Mouse (Mus musculus) splenic B cell, adult 2 months (primary cell): Measurements from ENCODE around the gene Gpn2.
A peak's percentile ranks its signal among the peaks of the same experiment; 100 is the strongest.

Experiments
- DNase-seq: peaks from one replicate; pipeline ENCODE4 v3.0.0-alpha.2; 2011; ENCODE audit warnings: low read depth, low spot score
- H3K27me3 ChIP-seq: 2 replicates; pipeline ENCODE4 v1.6.1; 2012; ENCODE audit warnings: mild to moderate bottlenecking, low read length, moderate library complexity, mixed read lengths; ENCODE audit not compliant: control insufficient read depth, poor library complexity, insufficient read depth, severe bottlenecking
- H3K36me3 ChIP-seq: 2 replicates; pipeline ENCODE4 v1.6.1; 2012; ENCODE audit warnings: mild to moderate bottlenecking, low read length, moderate library complexity, mixed read lengths; ENCODE audit not compliant: control insufficient read depth, poor library complexity, insufficient read depth, severe bottlenecking

Gpn2 gene

DNA sequence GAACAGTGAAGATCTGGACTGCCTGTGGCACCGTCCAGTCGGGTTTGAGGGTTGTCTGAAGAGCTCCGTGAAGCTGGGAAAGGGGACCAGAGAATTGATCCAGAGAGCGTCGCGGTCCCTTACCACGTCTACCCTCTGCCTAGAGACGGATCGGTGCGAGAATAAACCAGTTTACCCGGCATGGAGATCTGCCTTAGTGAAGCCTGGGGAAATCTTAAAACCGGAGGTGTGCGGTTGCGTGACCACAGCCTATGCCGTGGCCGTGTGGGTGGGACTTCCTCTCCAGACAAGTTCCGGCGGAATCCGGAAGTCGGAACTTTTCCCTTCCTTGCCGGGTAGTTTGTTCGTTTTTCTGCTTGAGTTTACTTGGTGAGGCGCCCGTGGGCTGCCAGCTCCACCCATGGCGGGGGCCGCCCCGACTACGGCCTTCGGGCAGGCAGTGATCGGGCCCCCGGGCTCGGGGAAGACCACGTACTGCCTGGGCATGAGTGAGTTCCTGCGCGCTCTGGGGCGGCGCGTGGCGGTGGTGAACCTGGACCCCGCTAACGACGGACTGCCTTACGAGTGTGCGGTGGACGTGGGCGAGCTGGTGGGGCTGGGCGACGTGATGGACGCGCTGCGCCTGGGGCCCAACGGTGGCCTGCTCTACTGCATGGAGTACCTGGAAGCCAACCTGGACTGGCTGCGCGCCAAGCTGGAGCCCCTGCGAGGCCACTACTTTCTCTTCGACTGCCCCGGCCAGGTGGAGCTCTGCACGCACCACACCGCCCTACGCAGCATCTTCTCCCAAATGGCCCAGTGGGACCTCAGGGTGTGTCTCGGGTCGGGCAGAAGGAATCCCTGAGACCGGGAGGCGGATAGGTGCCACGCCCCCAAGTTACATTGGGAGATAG is at the start of gene Gpn2:
TSS of gene Gpn2 (plus strand) at position 304 of the 893 bp plus-strand sequence.
- Histone ChIP-seq H3K36me3 (peaks cover 8% of the 10 kb centered on the region), H3K27me3 (no peaks in the 10 kb centered on the region)
- peak; percentile 90 for DNase-seq

DNA sequence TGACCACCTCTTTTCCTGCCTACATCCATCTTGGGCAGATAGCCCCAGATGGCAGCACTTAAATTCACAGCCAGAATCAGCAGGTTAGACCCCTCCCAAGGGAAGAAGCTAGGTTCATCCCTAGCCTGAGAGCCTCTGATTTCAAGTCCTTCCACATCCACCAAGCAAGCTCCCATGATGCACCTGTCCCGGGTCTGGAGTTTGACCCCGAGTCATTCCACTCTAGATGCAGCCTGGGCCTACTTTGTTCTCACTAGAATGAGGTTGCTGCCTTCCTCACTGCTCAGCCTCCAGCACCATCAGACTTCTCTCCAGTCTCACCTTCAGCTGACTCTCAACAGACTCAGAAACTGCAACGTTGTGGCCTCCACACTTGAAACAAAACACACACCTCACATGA is 48.1 kb upstream of the Gpn2 start:
- DNase-seq, result no peak
- H3K27me3 ChIP-seq, result no peaks in the 10 kb centered on the region
- H3K36me3 ChIP-seq, result peaks cover 6% of the 10 kb centered on the region; the same call in 1 of the 2 replicates

DNA sequence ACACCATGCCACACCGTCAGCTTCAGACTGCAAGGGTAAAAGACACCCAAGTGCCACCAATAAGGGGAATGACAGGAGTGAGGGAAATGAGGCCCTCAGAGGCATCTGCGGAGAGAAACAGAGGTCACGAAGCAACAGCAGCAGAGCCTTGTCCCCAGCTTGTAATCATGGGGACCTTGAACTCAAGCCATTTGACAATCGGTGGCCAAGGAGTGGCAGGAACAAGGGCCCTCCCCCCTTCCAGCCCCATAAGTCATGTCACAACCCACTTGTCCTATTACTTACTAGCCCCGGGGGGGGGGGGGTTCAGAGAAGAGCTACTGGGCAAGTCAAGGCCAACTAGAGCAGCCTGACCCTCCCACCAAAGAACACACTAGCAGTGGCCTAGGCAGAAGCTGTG is 47.5 kb upstream of the Gpn2 start:
- no peaks in the 10 kb centered on the region for H3K27me3 ChIP-seq
- peaks cover 7% of the 10 kb centered on the region; the same call in 1 of the 2 replicates for H3K36me3 ChIP-seq
- no peak for DNase-seq

DNA sequence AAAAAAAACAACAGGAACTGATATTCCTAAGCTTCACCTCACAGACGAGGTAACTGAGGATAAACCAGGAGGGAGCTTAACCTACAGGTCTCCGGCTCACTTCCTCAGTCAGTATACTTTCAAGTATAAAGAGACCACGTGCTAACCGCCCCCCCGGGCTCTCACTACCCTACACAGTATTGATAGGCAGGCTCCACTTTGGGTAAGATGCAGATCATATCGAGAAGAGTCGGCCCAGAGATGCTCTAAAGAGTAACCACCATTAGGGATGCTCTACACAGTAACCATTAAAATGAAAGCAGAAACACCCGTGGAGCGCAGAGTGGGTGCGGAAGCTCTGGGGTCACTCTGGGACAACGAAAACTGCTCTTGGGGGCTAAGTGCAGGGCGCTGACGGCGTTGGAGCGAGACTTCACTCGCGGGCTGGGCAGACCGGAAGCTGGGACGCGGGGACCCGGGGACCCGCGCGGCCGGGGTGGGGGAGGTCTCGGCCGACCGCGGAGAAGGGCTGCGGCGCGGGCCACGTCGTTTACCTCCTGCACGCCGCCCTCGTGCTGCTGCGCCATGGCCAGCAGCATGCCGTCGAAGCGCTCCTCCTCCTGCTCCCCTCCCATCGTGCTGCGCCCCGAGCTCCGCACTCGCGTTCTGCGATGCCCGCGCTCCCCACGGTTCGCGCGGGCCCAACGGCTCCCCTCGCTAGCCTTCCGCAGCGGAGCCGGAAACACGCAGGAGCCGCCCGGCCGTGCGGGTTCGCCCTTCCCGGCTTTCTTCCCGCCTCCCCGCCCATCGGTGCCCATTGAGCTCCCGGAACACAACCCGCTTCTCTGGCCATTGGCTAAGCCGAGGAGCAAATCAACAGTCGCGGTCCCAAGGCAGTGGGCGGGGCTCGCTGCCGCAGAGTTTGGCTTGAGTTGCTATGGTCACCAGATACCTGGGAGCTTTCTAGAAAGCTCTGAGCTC is 38.6 kb upstream of the Gpn2 start, which contains the start of gene Nudc:
TSS of gene Nudc (minus strand) at position 725 of the 960 bp plus-strand sequence.
- H3K36me3 ChIP-seq, result peaks cover 1% of the 10 kb centered on the region; the same call in 1 of the 2 replicates
- peak; percentile 96 for DNase-seq
- H3K27me3 ChIP-seq, result no peaks in the 10 kb centered on the region

DNA sequence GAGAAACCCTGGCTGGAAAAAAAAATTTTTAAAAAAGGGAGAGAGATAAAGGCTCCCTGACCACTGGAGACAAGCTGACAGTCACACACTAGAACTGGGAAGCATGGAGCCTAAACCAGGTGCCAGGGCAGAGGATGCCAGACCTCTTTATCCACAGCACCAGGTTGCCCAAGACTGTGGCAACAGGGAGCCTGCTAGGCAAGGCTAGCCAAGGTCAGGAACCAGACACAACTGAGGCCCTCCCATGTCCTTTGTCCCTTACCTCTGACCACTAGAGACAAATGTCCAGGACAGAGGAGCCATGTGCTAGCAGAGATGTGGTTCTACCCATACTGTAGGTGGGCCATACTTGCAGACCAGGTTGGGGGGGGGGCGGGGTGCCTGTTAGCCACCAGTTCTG is 32.1 kb upstream of the Gpn2 start:
- Histone ChIP-seq H3K27me3 (no peaks in the 10 kb centered on the region), H3K36me3 (no peaks in the 10 kb centered on the region)

DNA sequence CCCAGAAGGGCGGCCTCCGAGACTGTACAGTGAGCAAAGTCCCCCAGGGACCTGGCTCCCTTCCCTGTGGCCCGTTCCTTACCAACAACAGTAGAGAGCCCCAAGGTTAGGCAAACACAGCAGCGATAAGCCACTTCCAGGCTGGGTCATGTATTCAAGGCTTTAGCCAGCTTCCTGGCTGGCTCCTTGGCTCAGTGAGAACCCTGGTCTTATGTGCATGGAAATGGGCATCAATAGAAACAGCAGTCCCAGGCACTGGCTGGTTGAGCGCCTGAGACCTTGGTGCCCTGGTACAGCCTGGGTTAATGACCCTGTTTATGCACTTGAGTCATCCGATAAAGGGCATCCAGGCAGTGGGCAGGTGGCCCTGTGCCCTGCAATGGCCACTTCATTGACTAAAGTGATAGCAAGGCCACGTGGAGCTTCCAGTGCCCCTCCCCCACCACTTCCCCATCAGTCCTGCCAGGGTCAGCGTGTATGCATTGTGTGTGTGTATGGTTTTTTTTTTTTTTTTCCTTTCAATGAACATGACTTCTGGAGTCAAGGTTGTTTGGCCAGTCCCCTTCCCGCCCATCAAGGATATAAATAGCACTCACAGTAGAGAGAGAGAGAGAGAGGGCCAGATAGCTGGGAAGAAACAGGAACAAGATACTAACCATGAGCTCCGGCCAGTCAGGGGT is 31.3 kb upstream of the Gpn2 start, which contains the start of gene Nr0b2:
TSS of gene Nr0b2 (plus strand) at position 609 of the 680 bp plus-strand sequence.
- Histone ChIP-seq H3K36me3 (no peaks in the 10 kb centered on the region), H3K27me3 (no peaks in the 10 kb centered on the region)
- no peak for DNase-seq

More for the DNA sequence above, 32.1 kb upstream of the Gpn2 start:
- DNase-seq, result no peak

DNA sequence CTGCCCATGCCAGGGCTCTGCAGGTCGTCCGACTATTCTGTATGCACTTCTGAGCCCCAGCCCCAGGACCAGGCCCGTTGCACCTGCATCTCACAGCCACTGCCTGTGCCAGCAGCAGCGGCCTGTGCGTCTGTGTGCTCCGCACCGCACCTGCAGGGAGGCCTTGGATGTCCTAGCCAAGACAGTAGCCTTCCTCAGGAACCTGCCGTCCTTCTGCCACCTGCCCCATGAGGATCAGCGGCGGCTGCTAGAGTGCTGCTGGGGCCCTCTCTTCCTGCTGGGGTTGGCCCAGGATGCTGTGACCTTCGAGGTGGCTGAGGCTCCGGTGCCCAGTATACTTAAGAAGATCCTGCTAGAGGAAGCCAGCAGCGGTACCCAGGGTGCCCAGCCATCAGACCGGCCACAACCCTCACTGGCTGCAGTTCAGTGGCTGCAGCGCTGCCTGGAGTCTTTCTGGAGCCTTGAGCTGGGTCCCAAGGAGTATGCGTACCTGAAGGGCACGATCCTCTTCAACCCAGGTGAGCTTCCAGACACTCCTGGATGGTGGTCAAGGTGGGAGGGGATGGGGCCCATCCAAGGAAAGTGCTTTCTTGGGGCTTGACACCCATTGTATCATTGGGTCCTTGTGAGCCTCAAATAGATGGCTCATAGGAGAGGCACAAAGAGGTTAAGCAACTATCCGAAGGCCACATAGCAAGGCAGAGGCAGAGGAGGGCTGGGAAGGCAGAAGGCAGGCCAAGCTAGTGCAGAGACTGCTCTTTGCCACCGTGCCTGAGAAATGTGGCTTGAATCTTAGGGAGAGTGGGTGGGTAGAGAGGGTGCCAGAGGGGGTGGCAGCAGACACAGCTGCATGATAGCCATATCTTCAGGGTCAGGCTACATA is 30.5 kb upstream of the Gpn2 start:
- DNase-seq, result no peak
- H3K36me3 ChIP-seq, result no peaks in the 10 kb centered on the region
- no peaks in the 10 kb centered on the region for H3K27me3 ChIP-seq

DNA sequence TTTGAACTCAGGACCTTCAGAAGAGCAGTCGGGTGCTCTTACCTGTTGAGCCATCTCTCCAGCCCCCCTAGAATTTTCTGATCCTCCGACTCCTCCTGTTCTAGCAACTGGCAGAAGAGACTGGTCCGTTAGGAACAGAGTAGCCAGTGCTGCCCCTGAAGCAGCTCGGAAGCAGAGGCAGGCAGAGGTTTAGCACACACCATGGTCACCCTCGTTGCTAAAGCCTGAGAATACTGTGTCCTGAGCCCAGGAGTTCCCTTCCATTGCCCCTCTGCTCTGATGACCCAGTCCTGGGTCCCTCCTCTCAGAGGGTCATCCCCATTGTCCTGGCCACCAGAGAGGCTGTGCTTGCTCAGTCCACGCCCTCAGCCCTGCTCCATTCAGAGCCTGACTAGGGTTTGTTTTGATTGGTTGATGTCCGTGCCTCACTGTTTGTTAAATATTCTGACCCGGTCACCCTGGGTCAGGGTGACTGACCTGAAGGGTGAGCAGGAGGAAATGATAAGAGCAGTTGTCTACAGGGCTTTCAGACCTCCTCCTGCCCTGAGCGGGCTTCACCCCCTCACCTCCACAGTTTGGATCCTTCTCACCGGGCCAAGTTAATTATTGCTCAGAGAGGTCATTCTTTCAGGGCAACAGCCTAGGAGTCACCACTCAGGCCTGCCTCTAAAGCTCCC is 27.0 kb upstream of the Gpn2 start:
- no peaks in the 10 kb centered on the region for H3K27me3 ChIP-seq
- DNase-seq, result no peak
- no peaks in the 10 kb centered on the region for H3K36me3 ChIP-seq

DNA sequence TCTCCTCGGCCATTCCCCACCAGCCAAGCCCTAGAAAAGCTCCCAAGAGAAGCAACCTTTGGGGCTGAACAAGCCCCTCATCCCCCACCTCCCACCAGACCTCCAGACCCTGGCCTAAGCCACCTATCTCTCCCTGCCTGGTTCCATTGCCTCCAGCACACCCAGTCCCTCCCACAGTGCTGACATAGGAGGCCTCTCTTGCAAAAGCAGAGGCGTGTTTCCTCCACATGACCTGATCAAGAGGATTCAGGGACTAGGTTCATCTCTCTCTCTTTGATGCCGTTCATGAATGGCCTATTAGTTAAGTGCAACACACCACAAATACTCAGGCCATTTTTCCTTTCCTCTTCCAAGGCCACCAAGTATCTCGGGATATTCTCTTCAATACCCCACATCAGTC is 24.3 kb upstream of the Gpn2 start:
- DNase-seq, result no peak
- Histone ChIP-seq H3K27me3 (no peaks in the 10 kb centered on the region), H3K36me3 (no peaks in the 10 kb centered on the region)

DNA sequence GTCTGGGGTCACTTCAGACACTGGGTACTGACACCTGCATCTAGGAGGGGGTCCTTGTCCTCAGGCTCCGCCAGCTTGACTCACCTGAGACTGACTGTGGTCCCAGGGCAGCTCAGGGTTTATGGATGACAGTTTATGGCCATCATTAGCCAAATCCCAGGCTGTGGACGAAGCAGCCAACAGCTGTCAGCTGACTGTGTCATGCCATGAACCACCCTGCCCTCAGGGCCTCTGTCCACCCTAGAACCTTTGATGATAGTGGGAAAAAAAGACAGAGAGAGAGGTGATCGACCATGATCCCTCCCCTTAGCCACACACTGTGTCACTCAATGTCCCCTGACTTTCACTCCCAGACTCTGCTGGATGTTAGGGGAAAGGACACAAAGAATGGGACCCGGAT is 22.5 kb upstream of the Gpn2 start:
- Histone ChIP-seq H3K36me3 (no peaks in the 10 kb centered on the region), H3K27me3 (no peaks in the 10 kb centered on the region)
- DNase-seq, result no peak

DNA sequence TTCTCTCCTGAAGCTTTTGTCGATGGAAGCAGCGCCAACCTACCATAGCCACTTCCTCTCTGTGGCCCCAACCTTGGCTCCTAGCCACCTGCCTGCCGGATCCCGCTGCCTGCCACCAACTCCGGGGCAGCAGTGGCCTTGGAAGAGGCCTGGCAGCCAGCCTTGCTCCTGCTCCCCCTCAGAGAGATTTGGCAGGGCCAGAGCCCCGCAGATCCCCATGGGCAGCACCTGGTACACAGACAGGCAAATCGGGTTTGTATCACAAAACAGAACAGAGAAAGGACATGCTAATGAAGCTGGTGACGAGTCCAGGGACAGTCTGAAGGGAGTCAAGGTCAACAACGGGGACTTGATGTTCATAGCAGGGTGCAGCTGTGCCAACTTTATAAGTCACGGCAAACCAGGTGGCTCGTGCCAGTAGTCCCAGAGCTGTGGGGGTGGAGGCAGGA is 21.0 kb upstream of the Gpn2 start:
- Histone ChIP-seq H3K36me3 (no peaks in the 10 kb centered on the region), H3K27me3 (no peaks in the 10 kb centered on the region)
- no peak for DNase-seq

DNA sequence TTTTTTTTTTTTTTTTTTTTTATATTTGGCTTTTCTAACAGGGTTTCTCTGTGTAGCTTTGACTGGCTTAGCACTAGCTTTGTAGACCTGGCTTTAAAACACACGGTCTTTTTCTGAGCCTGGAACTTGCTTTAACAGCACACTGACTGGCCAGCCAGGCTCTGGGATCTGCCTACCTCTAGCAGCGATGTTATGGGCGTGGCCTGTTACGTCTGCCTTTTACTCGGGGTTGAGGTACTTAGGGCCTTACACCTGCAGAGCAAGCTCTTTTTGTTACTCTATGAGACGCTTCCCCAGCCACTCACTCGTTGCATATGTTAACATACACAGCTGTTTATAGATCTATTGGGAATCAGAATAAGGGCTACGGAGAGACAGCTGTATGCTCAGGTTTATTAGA is 16.9 kb upstream of the Gpn2 start:
- Histone ChIP-seq H3K27me3 (no peaks in the 10 kb centered on the region), H3K36me3 (no peaks in the 10 kb centered on the region)
- no peak for DNase-seq
